Mouse (Mus musculus) megakaryocyte progenitor cell, adult 5-6 weeks (primary cell): Measurements from ENCODE around the gene Smurf1. TPM values are rescaled to one million over a fixed set of nuclear protein-coding genes. Genes with fewer than 3 reads are reported as not detected.

Source experiments
- ATAC-seq: replicated peaks from 2 replicates; pipeline ENCODE4 v1.8.0; 2016; ENCODE audit warnings: mild to moderate bottlenecking, moderate TSS enrichment, inconsistent platforms; ENCODE audit not compliant: poor library complexity
- total RNA-seq, 2 experiments: library from RNA; stranded (forward) in 1 of 2; stranded (reverse) in 1 of 2; fragments of 157-497, 149-512 nt in 1 of 2; fragments of 200-1000 nt in 1 of 2; gene quantifications; 2 replicates each; pipeline versions ENCODE4 v1.2.3 to v1.2.4; 2015 to 2017

Gene Smurf1
- total RNA-seq, 2 experiments from 2014 or later = 2.8 to 3.5 TPM

- no peak for ATAC-seq
Measured at GRCm38 (mm10) chr5:144872867-144873266, 92.8 kb downstream of the Smurf1 start.

GRCm38 (mm10) chr5:144872326-144872725, 93.3 kb downstream of the Smurf1 start:
- ATAC-seq = no peak

GRCm38 (mm10) chr5:144871775-144872174, 93.9 kb downstream of the Smurf1 start:
- ATAC-seq = no peak

- peak; percentile 27; the same call in 1 of the 2 replicates for ATAC-seq
Measured at GRCm38 (mm10) chr5:144870782-144871181, 94.9 kb downstream of the Smurf1 start.

GRCm38 (mm10) chr5:144869466-144869865, 96.2 kb downstream of the Smurf1 start:
- no peak for ATAC-seq

GRCm38 (mm10) chr5:144866923-144867322, 98.7 kb downstream of the Smurf1 start:
- peak; percentile 44; the same call in 1 of the 2 replicates for ATAC-seq

GRCm38 (mm10) chr5:144860913-144861312, 104.7 kb downstream of the Smurf1 start:
- ATAC-seq = no peak

- ATAC-seq = no peak
Measured at GRCm38 (mm10) chr5:144859284-144859683, 106.4 kb downstream of the Smurf1 start.

- no peak for ATAC-seq
Measured at GRCm38 (mm10) chr5:144858527-144858926, 107.1 kb downstream of the Smurf1 start.

GRCm38 (mm10) chr5:144855936-144856335, 109.7 kb downstream of the Smurf1 start:
- no peak for ATAC-seq

GRCm38 (mm10) chr5:144853931-144854330, 111.7 kb downstream of the Smurf1 start:
- no peak for ATAC-seq

- 0 out of 2 replicates have a peak, but pooled peaks have one; percentile 37 for ATAC-seq
Measured at GRCm38 (mm10) chr5:144851820-144852219, 113.8 kb downstream of the Smurf1 start.

GRCm38 (mm10) chr5:144849932-144850331, 115.7 kb downstream of the Smurf1 start:
- ATAC-seq = no peak

GRCm38 (mm10) chr5:144848735-144849134, 116.9 kb downstream of the Smurf1 start:
- ATAC-seq = no peak

GRCm38 (mm10) chr5:144845352-144845751, 120.3 kb downstream of the Smurf1 start:
- ATAC-seq = no peak

GRCm38 (mm10) chr5:144836100-144836499, 129.5 kb downstream of the Smurf1 start:
- ATAC-seq = peak; percentile 59

- ATAC-seq = peak; percentile 90
Measured at GRCm38 (mm10) chr5:144831840-144832469, 133.7 kb downstream of the Smurf1 start.

GRCm38 (mm10) chr5:144829631-144830030, 136.0 kb downstream of the Smurf1 start:
- ATAC-seq = no peak

GRCm38 (mm10) chr5:144828365-144829102, 137.1 kb downstream of the Smurf1 start:
- ATAC-seq = no peak
